Mouse (Mus musculus) bone marrow, adult 2 months (tissue): Measurements from ENCODE around the gene Slc30a2. TPM values are rescaled to one million over a fixed set of nuclear protein-coding genes. Genes with fewer than 3 reads are reported as not detected.
"Not testable (repeated sequence)": the region's sequence is repeated elsewhere in the genome, so short reads cannot be mapped to it uniquely, and the experiment has no call there.

Source experiments
- H3K27ac ChIP-seq: fragments of 200-500 bp; 2 replicates; pipeline ENCODE4 v1.5.1; 2012; ENCODE audit warnings: low read depth, mild to moderate bottlenecking, control low read depth, inconsistent platforms, low read length; ENCODE audit not compliant: control insufficient read depth, poor library complexity, insufficient read depth
- H3K4me1 ChIP-seq: fragments of 200-500 bp; 2 replicates; pipeline ENCODE4 v1.6.1; 2011; ENCODE audit warnings: low read length; ENCODE audit not compliant: control insufficient read depth, insufficient read depth
- H3K4me3 ChIP-seq: fragments of 200-500 bp; replicated peaks from 2 replicates; pipeline ENCODE3; 2011; ENCODE audit warnings: mild to moderate bottlenecking, low read depth, low read length, control low read depth; ENCODE audit not compliant: control insufficient read depth
- CTCF ChIP-seq: fragments of 200-500 bp; IDR thresholded peaks from 2 replicates; pipeline ENCODE4 v1.5.1; 2011; ENCODE audit warnings: low read length, control low read depth; ENCODE audit not compliant: control insufficient read depth, insufficient read depth
- POLR2A ChIP-seq: fragments of 200-500 bp; IDR thresholded peaks from 2 replicates; pipeline ENCODE4 v1.6.1; 2011; ENCODE audit warnings: low read depth, mild to moderate bottlenecking, control low read depth, low read length, borderline replicate concordance; ENCODE audit not compliant: control insufficient read depth
- WGBS: fragments of 180-500 bp; shearing (Covaris S2); methylation state at CpG from one replicate; pipeline ENCODE4 v1.1.7; 2018; 5-methylcytosine and 5-hydroxymethylcytosine counted together
- polyA plus RNA-seq: library from polyadenylated mRNA; stranded (reverse); fragments of >200 nt; gene quantifications from 2 replicates; pipeline ENCODE4 v1.2.4, GENCODE M21; 2011; ENCODE audit warnings: low replicate concordance; ENCODE audit not compliant: missing spikeins, insufficient read depth, insufficient read length

Gene Slc30a2
- polyA plus RNA-seq, 1 experiment: 4.0 TPM

- Histone ChIP-seq H3K27ac (no peak overlapping the region), H3K4me3 (no peak overlapping the region), H3K4me1 (no peaks in the 10 kb centered on the region)
- WGBS: 80% methylated on average over 5 of the region's 5 CpGs
- TF ChIP-seq POLR2A: no peak
- TF ChIP-seq CTCF: no peak
Measured at GRCm38 (mm10) chr4:134326859-134327530, 16.0 kb upstream of the Slc30a2 start.

- no peak overlapping the region for H3K4me3 ChIP-seq
- no peak overlapping the region for H3K27ac ChIP-seq
- H3K4me1 ChIP-seq: no peaks in the 10 kb centered on the region
- TF ChIP-seq POLR2A (no peak), CTCF (no peak)
- 50% methylated on average over 8 of the region's 8 CpGs for WGBS
Measured at GRCm38 (mm10) chr4:134328151-134328550, 14.8 kb upstream of the Slc30a2 start.

DNA sequence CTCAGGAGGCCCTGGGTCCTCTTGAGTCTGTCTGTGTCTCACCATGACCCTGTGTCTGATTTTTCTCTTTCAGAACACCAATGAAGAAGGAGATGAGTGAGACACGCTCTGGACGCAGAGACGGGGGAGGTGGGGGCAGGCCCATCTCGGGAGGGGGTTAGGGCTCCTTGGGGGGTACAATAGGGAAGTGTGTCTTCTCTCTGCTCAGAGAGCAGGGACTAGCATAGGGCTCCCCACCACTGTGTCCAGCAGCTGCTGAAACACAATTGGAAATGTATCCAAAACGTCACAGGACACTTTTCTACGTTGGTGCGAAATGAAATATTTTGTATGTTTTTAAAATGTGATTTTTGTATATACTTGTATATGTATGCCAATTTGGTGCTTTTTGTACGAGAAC is 14.1 kb upstream of the Slc30a2 start:
- TF ChIP-seq POLR2A (no peak), CTCF (no peak)
- Histone ChIP-seq H3K27ac (no peak overlapping the region), H3K4me3 (no peak overlapping the region), H3K4me1 (no peaks in the 10 kb centered on the region)
- 71% methylated on average over 8 of the region's 8 CpGs for WGBS

GRCm38 (mm10) chr4:134330281-134330680 is 12.7 kb upstream of the Slc30a2 start:
- TF ChIP-seq POLR2A (no peak), CTCF (no peak)
- 77% methylated on average over 5 of the region's 5 CpGs for WGBS
- no peak overlapping the region for H3K27ac ChIP-seq
- H3K4me3 ChIP-seq: no peak overlapping the region
- no peaks in the 10 kb centered on the region for H3K4me1 ChIP-seq

- H3K27ac ChIP-seq, H3K4me1 ChIP-seq, H3K4me3 ChIP-seq: not testable (repeated sequence)
- WGBS: 79% methylated on average over 6 of the region's 6 CpGs
Measured at GRCm38 (mm10) chr4:134341231-134341630, 1.8 kb upstream of the Slc30a2 start.

- no peak overlapping the region for H3K4me3 ChIP-seq
- WGBS: 8% methylated on average over 11 of the region's 11 CpGs
- H3K4me1 ChIP-seq: no peaks in the 10 kb centered on the region
- H3K27ac ChIP-seq: no peak overlapping the region
- TF ChIP-seq POLR2A (no peak), CTCF (no peak)
Measured at GRCm38 (mm10) chr4:134342213-134342779, 685 bp upstream of the Slc30a2 start.

DNA sequence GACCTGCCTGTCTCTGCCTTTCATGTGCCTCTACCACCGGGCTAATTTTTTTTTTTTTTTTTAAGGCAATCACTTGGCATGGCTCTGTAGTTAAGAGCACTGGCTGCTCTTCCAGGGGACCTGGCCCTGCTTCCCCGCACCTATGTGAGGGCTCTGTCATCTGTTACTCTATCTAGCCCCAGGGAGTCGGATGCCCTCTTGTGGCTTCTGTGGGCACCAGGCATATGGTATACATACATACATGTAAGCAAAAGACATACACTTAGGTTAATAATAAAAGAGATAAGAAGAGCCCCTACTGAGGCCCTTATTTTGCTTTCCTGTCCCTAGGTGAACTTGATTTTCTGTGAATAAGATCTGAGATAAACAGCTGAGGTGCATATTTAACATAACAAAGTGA is 1.6 kb downstream of the Slc30a2 start:
- Histone ChIP-seq H3K4me3 (no peak overlapping the region), H3K27ac (no peak overlapping the region), H3K4me1 (no peaks in the 10 kb centered on the region)
- TF ChIP-seq CTCF (no peak), POLR2A (no peak)
- WGBS: 51% methylated on average over 3 of the region's 3 CpGs

DNA sequence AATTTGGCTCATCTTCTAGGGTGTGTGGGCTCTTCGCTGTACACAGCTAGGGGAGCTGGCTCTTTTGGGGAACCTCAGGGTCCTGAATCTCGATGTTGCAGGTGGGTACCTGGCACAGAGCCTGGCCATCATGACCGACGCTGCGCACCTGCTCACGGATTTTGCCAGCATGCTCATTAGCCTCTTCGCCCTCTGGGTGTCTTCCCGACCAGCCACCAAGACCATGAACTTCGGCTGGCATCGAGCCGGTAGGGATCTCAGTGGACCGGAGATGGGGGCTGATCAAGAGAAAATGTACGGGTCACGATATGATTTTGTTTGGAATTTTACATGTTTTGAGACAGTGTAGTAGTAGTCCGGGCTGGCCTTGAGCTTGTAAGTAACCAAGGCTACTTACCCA is 2.8 kb downstream of the Slc30a2 start:
- Histone ChIP-seq H3K4me3 (no peak overlapping the region), H3K4me1 (no peaks in the 10 kb centered on the region), H3K27ac (no peak overlapping the region)
- TF ChIP-seq CTCF: no peak
- TF ChIP-seq POLR2A: no peak
- 86% methylated on average over 15 of the region's 15 CpGs for WGBS

DNA sequence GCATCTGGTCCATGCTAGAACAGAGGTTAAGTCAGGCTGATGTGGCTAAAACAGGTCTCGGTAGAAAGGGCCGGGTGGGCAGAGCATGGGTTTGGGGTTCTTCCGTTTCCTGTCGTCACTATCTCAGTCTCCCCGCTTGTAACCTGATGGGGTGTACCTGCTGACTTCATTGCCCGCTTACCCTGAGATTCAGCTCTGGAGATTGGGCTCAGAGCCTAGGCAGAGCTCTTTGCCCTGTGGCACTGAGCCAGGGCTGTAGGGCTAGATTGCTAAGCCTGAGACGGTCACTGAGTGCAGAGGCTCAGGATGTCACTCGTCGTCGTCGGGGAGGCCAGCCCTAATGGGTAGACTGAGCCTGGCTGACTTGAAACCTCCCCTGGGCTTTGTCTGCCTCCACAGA is 5.1 kb downstream of the Slc30a2 start:
- Histone ChIP-seq H3K27ac (no peak overlapping the region), H3K4me1 (no peaks in the 10 kb centered on the region), H3K4me3 (no peak overlapping the region)
- 78% methylated on average over 11 of the region's 11 CpGs for whole genome bisulfite sequencing
- TF ChIP-seq CTCF (no peak), POLR2A (no peak)

- H3K27ac ChIP-seq: no peak overlapping the region
- 79% methylated on average over 5 of the region's 5 CpGs for WGBS
- no peak overlapping the region for H3K4me3 ChIP-seq
- no peaks in the 10 kb centered on the region for H3K4me1 ChIP-seq
- TF ChIP-seq POLR2A (no peak), CTCF (no peak)
Measured at GRCm38 (mm10) chr4:134348545-134348944, 5.6 kb downstream of the Slc30a2 start.
